Mouse (Mus musculus): ENCODE data around the gene Cbfa2t3. TPM values are rescaled to one million over a fixed set of nuclear protein-coding genes. Genes with fewer than 3 reads are reported as not detected.
A peak's percentile ranks its signal among the peaks of the same experiment; 100 is the strongest.

The Cbfa2t3 gene
- polyA plus RNA-seq, 1 experiment from 2014 or later, result 4.8 TPM

DNA sequence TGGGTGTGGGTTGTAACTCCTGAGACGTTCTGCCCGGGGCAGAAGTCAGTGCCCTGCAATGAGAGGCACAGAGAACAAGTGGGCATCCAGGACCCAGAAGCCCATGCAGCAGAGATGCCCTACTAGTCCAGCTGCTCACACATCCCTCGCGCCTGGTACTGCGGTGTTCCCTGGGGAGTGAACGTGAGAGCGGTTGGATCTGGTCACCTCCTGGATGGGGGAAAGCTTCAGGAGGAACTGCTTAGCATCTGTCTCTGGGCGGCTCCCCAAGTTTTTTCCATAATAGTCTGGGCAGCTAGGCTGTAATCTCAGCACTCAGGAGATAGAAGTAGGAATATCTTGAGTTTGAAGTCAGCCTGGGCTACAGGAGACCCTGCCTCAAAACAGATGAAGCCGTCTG lies 113.9 kb downstream of the Cbfa2t3 start:
- no peak for ATAC-seq (ENCODE audit: insufficient read depth, low FRiP score, low read depth)
- Histone ChIP-seq H3K27ac (peak overlapping the region; percentile 44; the same call in 1 of the 2 replicates), H3K27me3 (replicated peaks) (no peaks in the 10 kb centered on the region), H3K4me2 (no peak overlapping the region), H3K4me3 (replicated peaks) (no peak overlapping the region), H3K36me3 (no peaks in the 10 kb centered on the region), H3K4me1 (peaks cover 14% of the 10 kb centered on the region), H3K9me3 (no peaks in the 10 kb centered on the region), H3K9ac (no peak overlapping the region)
- WGBS, result 79% methylated on average over 9 of the region's 9 CpGs

DNA sequence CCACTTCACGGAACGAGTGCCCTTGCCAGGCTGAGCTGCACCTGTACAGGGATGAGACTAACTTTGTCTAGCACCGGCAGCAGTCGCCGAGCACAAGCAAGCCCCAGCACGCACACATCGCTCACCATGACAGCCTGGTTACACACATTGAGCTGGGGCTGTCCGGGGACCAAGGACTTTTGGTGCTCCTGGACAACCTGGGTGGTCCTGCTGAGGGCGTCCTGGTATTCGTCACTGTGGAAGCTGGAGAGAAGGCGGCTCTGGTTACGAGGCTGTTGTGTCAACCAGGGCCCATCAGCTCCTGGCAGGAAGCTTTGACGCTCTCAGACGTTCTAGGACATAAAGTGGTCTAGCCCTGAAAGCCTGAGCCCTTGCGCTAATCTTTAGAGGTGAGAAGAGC lies 118.0 kb downstream of the Cbfa2t3 start:
- Histone ChIP-seq H3K27ac (no peak overlapping the region), H3K9me3 (no peaks in the 10 kb centered on the region), H3K4me3 (replicated peaks) (no peak overlapping the region), H3K36me3 (no peaks in the 10 kb centered on the region), H3K4me1 (peaks cover 28% of the 10 kb centered on the region), H3K27me3 (replicated peaks) (no peaks in the 10 kb centered on the region), H3K9ac (no peak overlapping the region), H3K4me2 (no peak overlapping the region)
- 32% methylated on average over 15 of the region's 15 CpGs for WGBS
- ATAC-seq (ENCODE audit: insufficient read depth, low FRiP score, low read depth), result no peak

DNA sequence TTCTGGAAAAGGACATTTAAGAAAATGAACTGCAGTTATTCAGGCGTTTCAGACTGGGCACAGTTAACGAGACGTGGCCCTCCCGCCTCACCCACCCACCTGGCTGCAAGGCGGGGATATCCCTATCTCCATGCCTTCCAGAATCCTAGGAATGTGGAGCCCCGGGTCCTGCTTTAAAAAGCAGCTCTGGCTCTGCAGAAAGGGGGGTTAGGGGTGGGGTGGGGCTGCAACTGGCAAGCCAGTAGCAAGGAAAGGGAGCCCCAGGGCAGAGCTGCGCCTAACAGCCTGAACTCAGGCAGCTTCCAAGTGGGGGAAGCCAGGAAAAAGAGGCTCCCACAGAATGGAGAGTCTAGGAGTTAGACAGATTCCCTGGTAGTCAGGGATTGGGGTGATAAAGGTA lies 119.7 kb downstream of the Cbfa2t3 start:
- H3K4me3 ChIP-seq (replicated peaks), result no peak overlapping the region
- peaks cover 39% of the 10 kb centered on the region for H3K4me1 ChIP-seq
- WGBS, result 36% methylated on average over 7 of the region's 7 CpGs
- no peak overlapping the region for H3K27ac ChIP-seq
- H3K27me3 ChIP-seq (replicated peaks), result no peaks in the 10 kb centered on the region
- no peak for ATAC-seq (ENCODE audit: insufficient read depth, low FRiP score, low read depth)
- no peaks in the 10 kb centered on the region for H3K9me3 ChIP-seq
- no peak overlapping the region for H3K4me2 ChIP-seq
- no peaks in the 10 kb centered on the region; the same call in 1 of the 2 replicates for H3K36me3 ChIP-seq
- H3K9ac ChIP-seq, result no peak overlapping the region

DNA sequence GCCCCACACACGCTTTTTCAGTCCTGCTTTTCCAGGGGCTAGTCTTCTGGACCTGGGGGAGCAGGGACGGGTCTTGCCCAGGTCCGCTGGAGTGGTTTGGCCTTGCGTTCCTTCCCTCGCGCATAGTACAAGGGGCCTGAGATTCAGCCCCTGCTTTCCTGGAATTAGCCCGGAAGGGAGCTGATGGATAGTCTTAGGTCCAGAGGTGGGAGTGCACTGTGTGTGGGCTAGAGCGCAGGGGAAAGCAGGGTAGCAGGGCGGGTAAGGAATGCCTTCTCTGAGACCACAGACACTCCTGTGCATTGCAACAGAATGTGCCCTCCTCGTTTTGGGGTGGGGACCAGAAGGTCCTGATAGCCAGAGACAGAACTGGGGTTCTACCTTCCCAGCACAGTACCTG lies 121.8 kb downstream of the Cbfa2t3 start:
- Histone ChIP-seq H3K27ac (no peak overlapping the region; the same call in 1 of the 2 replicates), H3K9ac (no peak overlapping the region), H3K4me3 (replicated peaks) (peak overlapping the region; percentile 67), H3K4me1 (peaks cover 39% of the 10 kb centered on the region), H3K27me3 (replicated peaks) (no peaks in the 10 kb centered on the region), H3K4me2 (peak overlapping the region; percentile 82), H3K36me3 (peaks cover 12% of the 10 kb centered on the region), H3K9me3 (no peaks in the 10 kb centered on the region)
- ATAC-seq (ENCODE audit: insufficient read depth, low FRiP score, low read depth), result no peak
- 30% methylated on average over 10 of the region's 10 CpGs for WGBS

DNA sequence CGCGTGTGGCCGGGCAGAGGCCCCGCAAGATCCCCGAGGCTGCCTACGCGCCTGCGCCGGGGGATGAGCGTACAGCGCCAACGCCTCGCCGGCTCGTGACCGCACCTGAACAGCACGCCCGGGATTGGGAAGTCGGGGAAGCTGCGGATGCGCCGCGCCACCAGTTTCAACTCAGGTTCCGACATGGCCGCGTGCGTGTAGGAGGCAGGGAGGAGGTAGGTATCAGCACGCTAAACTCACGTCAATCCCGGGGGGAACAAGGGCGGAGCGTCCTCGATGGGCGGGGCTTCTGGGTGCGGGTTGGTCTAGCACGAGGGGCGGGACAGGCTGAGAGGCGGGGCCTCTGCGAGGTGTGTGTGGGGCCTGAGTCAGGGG lies 122.3 kb downstream of the Cbfa2t3 start, which contains the start of gene Aprt:
TSS of gene Aprt (minus strand) at position 262 of the 375 bp plus-strand sequence.
- Histone ChIP-seq H3K4me3 (replicated peaks) (peak within 1 kb of the TSS; percentile 67), H3K36me3 (peaks cover 17% of the 10 kb centered on the region), H3K4me1 (peaks cover 39% of the 10 kb centered on the region), H3K27ac (peak within 1 kb of the TSS; percentile 72), H3K4me2 (peak within 1 kb of the TSS; percentile 82), H3K27me3 (replicated peaks) (no peaks in the 10 kb centered on the region), H3K9ac (peak within 1 kb of the TSS; percentile 60), H3K9me3 (no peaks in the 10 kb centered on the region)
- peak; percentile 88 for ATAC-seq (ENCODE audit: insufficient read depth, low FRiP score, low read depth)
- 1% methylated on average over 39 of the region's 39 CpGs for WGBS

DNA sequence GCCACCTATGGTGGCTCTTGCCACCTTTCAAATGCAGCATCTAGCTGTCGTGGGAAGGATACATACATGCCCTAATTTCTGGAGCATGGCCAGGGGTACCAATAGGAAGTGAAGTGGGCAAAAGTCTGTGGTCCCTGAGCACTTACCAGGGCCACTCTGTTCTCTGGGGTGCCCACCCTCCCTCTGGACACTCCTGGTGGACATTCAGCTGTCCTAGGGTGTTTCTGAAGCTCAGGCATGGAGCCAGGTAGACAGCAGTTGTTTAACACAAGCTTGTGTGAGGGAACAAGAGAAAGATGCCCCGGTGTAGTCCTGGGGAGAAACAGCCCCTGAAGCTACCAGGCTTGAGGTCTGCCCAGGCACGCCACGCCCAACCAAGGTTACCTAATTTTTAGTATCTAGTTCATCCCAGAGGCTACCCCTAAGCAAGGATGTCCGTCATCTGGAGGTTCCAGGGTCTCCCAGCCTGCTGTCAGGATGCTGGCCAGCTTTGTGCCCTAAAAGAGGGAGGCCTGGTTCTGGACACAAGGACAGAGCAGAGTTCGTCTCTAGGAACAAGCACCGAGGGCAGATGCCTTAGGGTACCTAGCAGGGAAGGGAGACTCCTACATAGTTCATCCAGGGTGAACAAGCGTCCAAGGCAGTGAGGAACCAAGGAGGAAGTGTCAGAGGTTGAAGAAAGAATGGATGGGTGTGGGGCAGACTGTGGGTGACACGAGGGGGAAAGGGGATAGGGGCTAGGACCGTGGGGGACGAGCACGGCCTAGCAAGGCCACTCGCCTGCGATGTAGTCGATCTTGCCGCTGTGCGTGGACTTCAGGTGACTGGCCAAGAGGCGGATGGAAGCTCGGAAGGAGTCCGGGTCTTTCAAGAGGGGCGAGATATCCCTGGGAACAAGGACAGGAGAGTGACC lies 122.9 kb downstream of the Cbfa2t3 start:
- Histone ChIP-seq H3K4me3 (replicated peaks) (peak overlapping the region; percentile 67), H3K27me3 (replicated peaks) (no peaks in the 10 kb centered on the region), H3K36me3 (peaks cover 23% of the 10 kb centered on the region), H3K9me3 (no peaks in the 10 kb centered on the region), H3K27ac (peak overlapping the region; percentile 72), H3K4me1 (peaks cover 35% of the 10 kb centered on the region), H3K9ac (peak overlapping the region; percentile 60), H3K4me2 (peak overlapping the region; percentile 82)
- peak; percentile 4; the same call in 1 of the 2 replicates for ATAC-seq (ENCODE audit: insufficient read depth, low FRiP score, low read depth)
- 13% methylated on average over 21 of the region's 21 CpGs for WGBS

DNA sequence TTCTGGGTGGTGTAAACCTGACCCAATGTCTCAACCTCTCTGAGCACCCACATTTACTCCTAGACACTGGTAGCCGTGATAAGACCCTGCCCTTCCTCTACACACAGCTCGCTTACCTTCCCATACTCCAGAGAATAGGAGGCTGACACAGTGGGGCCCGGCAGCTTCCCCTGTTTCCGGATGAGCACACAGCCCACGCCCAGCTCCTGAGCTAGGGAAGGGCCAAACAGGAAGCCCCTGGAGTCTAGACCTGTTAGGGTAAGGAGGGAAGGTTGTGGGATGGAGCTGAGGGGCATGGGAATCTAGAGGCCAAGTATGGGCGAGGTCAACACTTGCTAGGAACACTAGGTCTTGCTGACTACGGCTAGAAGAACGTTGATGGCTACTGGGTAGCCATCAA lies 123.6 kb downstream of the Cbfa2t3 start:
- Histone ChIP-seq H3K9ac (peak overlapping the region; percentile 19; the same call in 1 of the 2 replicates), H3K9me3 (no peaks in the 10 kb centered on the region), H3K27me3 (replicated peaks) (no peaks in the 10 kb centered on the region), H3K36me3 (peaks cover 30% of the 10 kb centered on the region), H3K4me1 (peaks cover 30% of the 10 kb centered on the region), H3K4me3 (replicated peaks) (peak overlapping the region; percentile 67), H3K27ac (peak overlapping the region; percentile 76), H3K4me2 (peak overlapping the region; percentile 82)
- no peak for ATAC-seq (ENCODE audit: insufficient read depth, low FRiP score, low read depth)
- 59% methylated on average over 8 of the region's 8 CpGs for WGBS

Small RNA genes lying within 50 kb of the gene (microRNA-seq; reads per million reads assigned to microRNA genes)
- not detected for gene Mir6396

Other genes with a start within 250 kb of the Cbfa2t3 start
- 0.31 and 0.70 TPM in 2 replicates for gene Snai3, start 238.4 kb downstream of the Cbfa2t3 start, polyA plus RNA-seq (2015; fragmentation: Nextera tagmentation; extraction: Ambion mirVana)
- 35.1 and 38.5 TPM in 2 replicates for gene Rnf166, start 223.0 kb downstream of the Cbfa2t3 start, polyA plus RNA-seq (2015; fragmentation: Nextera tagmentation; extraction: Ambion mirVana)
- 44.8 and 45.6 TPM in 2 replicates for gene Ctu2, start 223.0 kb downstream of the Cbfa2t3 start, polyA plus RNA-seq (2015; fragmentation: Nextera tagmentation; extraction: Ambion mirVana)
- gene Piezo1, start 147.8 kb downstream of the Cbfa2t3 start, polyA plus RNA-seq (2015; fragmentation: Nextera tagmentation; extraction: Ambion mirVana), result 12.8 and 16.3 TPM in 2 replicates
- gene Cdt1, start 131.1 kb downstream of the Cbfa2t3 start, polyA plus RNA-seq (2015; fragmentation: Nextera tagmentation; extraction: Ambion mirVana), result 34.9 and 37.0 TPM in 2 replicates
- 354 and 399 TPM in 2 replicates for gene Aprt, start 122.2 kb downstream of the Cbfa2t3 start, polyA plus RNA-seq (2015; fragmentation: Nextera tagmentation; extraction: Ambion mirVana)
- gene Galns, start 87.6 kb downstream of the Cbfa2t3 start, polyA plus RNA-seq (2015; fragmentation: Nextera tagmentation; extraction: Ambion mirVana), result 11.9 and 13.1 TPM in 2 replicates
- gene Trappc2l, start 87.5 kb downstream of the Cbfa2t3 start, polyA plus RNA-seq (2015; fragmentation: Nextera tagmentation; extraction: Ambion mirVana), result 49.7 and 61.8 TPM in 2 replicates
- gene Pabpn1l, start 76.4 kb downstream of the Cbfa2t3 start, polyA plus RNA-seq (2015; fragmentation: Nextera tagmentation; extraction: Ambion mirVana), result 0.12 TPM in 1 of 2 replicates, not detected in the other
- 16.5 and 20.6 TPM in 2 replicates for gene Acsf3, start 76.4 kb upstream of the Cbfa2t3 start, polyA plus RNA-seq (2015; fragmentation: Nextera tagmentation; extraction: Ambion mirVana)
- gene Cdh15, start 148.9 kb upstream of the Cbfa2t3 start, polyA plus RNA-seq (2015; fragmentation: Nextera tagmentation; extraction: Ambion mirVana), result 0.49 and 0.88 TPM in 2 replicates

Data from stomach, embryonic 15.5 days (tissue).